Mouse (Mus musculus) limb, embryonic 14.5 days (tissue): ENCODE measurements at regions not wholly inside any gene's neighbourhood (a gene's known extent, or its start where the extent isn't known, plus 50 kb on each side); places are given as distances from the start of the nearest gene placed in this dataset.

Source experiments
- ATAC-seq: fragments of 200-750 bp; cut with Nextera tagmentation; 2 replicates; pipeline ENCODE4 v1.8.0; 2017; ENCODE audit warnings: low read depth, moderate number of reproducible peaks, moderate TSS enrichment; ENCODE audit not compliant: low FRiP score
- DNase-seq: peaks from one replicate; pipeline ENCODE4 v3.0.0-alpha.2; 2015; ENCODE audit warnings: low spot score
- H3K27ac ChIP-seq: fragments of 300-500 bp; sonication (generic); replicated peaks from 2 replicates; pipeline ENCODE4 v1.5.1; 2014; ENCODE audit warnings: low read depth, mild to moderate bottlenecking, low read length, moderate library complexity, mixed read lengths
- H3K27me3 ChIP-seq: fragments of 300-500 bp; sonication (generic); 2 replicates; pipeline ENCODE4 v1.6.1; 2014; ENCODE audit warnings: low read length, mixed read lengths; ENCODE audit not compliant: control insufficient read depth, insufficient read depth
- H3K36me3 ChIP-seq: fragments of 300-500 bp; sonication (generic); 2 replicates; pipeline ENCODE4 v1.6.1; 2014; ENCODE audit warnings: mild to moderate bottlenecking, low read length, moderate library complexity, mixed read lengths; ENCODE audit not compliant: control insufficient read depth, insufficient read depth
- H3K4me1 ChIP-seq: fragments of 300-500 bp; sonication (generic); 2 replicates; pipeline ENCODE4 v1.6.1; 2014; ENCODE audit warnings: antibody characterized with exemption, low read length, mixed read lengths; ENCODE audit not compliant: control insufficient read depth, insufficient read depth
- H3K4me2 ChIP-seq: fragments of 300-500 bp; sonication (generic); replicated peaks from 2 replicates; pipeline ENCODE4 v1.6.1; 2014; ENCODE audit warnings: low read depth, mild to moderate bottlenecking, low read length, moderate library complexity; ENCODE audit not compliant: severe bottlenecking
- H3K4me3 ChIP-seq: fragments of 300-500 bp; sonication (generic); replicated peaks from 2 replicates; pipeline ENCODE4 v1.5.1; 2014; ENCODE audit warnings: low read length
- H3K9ac ChIP-seq: fragments of 300-500 bp; sonication (generic); 2 replicates; pipeline ENCODE4 v1.6.1; 2014; ENCODE audit warnings: mild to moderate bottlenecking, low read depth, low read length, moderate library complexity; ENCODE audit not compliant: severe bottlenecking
- H3K9me3 ChIP-seq: fragments of 300-500 bp; sonication (generic); 2 replicates; pipeline ENCODE4 v1.6.1; 2016; ENCODE audit warnings: low read length; ENCODE audit not compliant: control insufficient read depth
- POLR2A ChIP-seq: fragments of 200-500 bp; IDR thresholded peaks from 2 replicates; pipeline ENCODE4 v1.8.0; 2012; ENCODE audit warnings: inconsistent platforms, mild to moderate bottlenecking, moderate library complexity, borderline replicate concordance; ENCODE audit not compliant: insufficient read depth, insufficient read length; ENCODE audit errors: extremely low read depth
- WGBS: fragments of 180-500 bp; shearing (Covaris S2); extraction: QIAGEN DNeasy Blood & Tissue Kit; methylation state at CpG from one replicate; pipeline ENCODE4 v1.1.7; 2014; 5-methylcytosine and 5-hydroxymethylcytosine counted together

DNA sequence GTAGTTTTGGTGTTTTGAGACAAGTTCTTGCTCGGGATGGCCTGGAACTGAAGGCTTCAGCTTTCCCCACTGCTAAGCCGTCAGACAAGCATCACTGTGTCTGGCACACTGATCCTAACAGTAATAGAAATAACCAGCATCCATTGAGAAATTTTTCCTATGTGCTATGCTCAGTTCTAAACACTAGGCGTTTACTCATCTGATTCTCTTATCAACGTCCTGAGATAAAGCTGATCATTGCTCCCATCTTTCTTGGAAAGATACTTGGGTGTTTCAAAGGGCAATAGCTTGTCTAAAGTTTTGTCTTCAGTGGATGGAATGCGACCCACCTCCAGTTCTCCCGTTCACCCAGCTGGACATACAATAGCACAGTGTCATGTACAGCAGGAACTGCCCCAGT is 316.7 kb upstream of the Satb1 start:
- 86% methylated on average over 6 of the region's 6 CpGs for WGBS
- Histone ChIP-seq H3K4me1 (no peaks in the 10 kb centered on the region), H3K9ac (no peak overlapping the region), H3K4me3 (no peak overlapping the region), H3K9me3 (no peaks in the 10 kb centered on the region), H3K27me3 (no peaks in the 10 kb centered on the region), H3K4me2 (no peak overlapping the region), H3K36me3 (no peaks in the 10 kb centered on the region), H3K27ac (no peak overlapping the region)
- no peak for ATAC-seq
- no peak for TF ChIP-seq POLR2A
- DNase-seq = no peak

GRCm38 (mm10) chr17:52149068-52149467 is 316.0 kb upstream of the Satb1 start:
- TF ChIP-seq POLR2A = no peak
- no peak overlapping the region for H3K27ac ChIP-seq
- H3K9ac ChIP-seq = no peak overlapping the region
- H3K9me3 ChIP-seq = no peaks in the 10 kb centered on the region
- DNase-seq (no peak), ATAC-seq (no peak)
- WGBS = 89% methylated on average over 3 of the region's 3 CpGs
- H3K27me3 ChIP-seq = no peaks in the 10 kb centered on the region
- no peak overlapping the region for H3K4me3 ChIP-seq
- no peaks in the 10 kb centered on the region for H3K36me3 ChIP-seq
- no peak overlapping the region for H3K4me2 ChIP-seq
- no peaks in the 10 kb centered on the region for H3K4me1 ChIP-seq

GRCm38 (mm10) chr17:52103891-52104290 is 270.8 kb upstream of the Satb1 start:
- H3K9me3 ChIP-seq = no peaks in the 10 kb centered on the region
- H3K4me1 ChIP-seq = no peaks in the 10 kb centered on the region
- H3K4me2 ChIP-seq = no peak overlapping the region
- DNase-seq (no peak), ATAC-seq (no peak)
- H3K27me3 ChIP-seq = no peaks in the 10 kb centered on the region
- no peaks in the 10 kb centered on the region for H3K36me3 ChIP-seq
- no peak for TF ChIP-seq POLR2A
- no peak overlapping the region for H3K9ac ChIP-seq
- WGBS = 92% methylated on average over 4 of the region's 4 CpGs
- no peak overlapping the region for H3K4me3 ChIP-seq
- no peak overlapping the region for H3K27ac ChIP-seq

GRCm38 (mm10) chr17:52085834-52086233 is 252.7 kb upstream of the Satb1 start:
- DNase-seq (no peak), ATAC-seq (no peak)
- Histone ChIP-seq H3K36me3 (no peaks in the 10 kb centered on the region), H3K9me3 (no peaks in the 10 kb centered on the region), H3K27me3 (no peaks in the 10 kb centered on the region), H3K4me1 (no peaks in the 10 kb centered on the region), H3K4me2 (no peak overlapping the region), H3K27ac (no peak overlapping the region), H3K9ac (no peak overlapping the region), H3K4me3 (no peak overlapping the region)
- 35% methylated on average over 4 of the region's 4 CpGs for WGBS
- TF ChIP-seq POLR2A = no peak

DNA sequence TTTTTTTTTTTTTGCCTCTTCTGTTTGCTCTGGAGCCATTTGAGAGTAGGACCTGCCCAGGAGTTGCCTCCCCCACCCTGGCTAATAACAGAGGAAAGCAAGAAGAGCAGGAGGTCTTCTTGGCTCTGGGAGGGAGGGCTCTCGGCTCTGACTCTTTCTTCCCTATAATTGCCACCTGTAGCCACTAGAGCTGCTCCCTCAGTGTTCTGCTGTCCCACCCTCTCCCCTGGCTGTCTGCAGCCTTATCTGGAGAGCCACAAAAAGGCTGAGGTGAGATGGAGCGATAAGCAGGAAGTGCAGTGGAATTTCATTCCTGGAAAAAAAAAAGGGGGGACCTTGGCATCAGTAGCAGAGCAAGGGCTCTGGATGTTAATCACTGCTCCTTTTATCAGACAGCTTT is 251.4 kb upstream of the Satb1 start:
- H3K36me3 ChIP-seq = no peaks in the 10 kb centered on the region
- DNase-seq (no peak), ATAC-seq (no peak)
- H3K4me2 ChIP-seq = no peak overlapping the region
- no peak overlapping the region for H3K9ac ChIP-seq
- H3K27me3 ChIP-seq = no peaks in the 10 kb centered on the region
- no peaks in the 10 kb centered on the region for H3K4me1 ChIP-seq
- no peak for TF ChIP-seq POLR2A
- WGBS = 28% methylated on average over 2 of the region's 2 CpGs
- H3K9me3 ChIP-seq = no peaks in the 10 kb centered on the region
- H3K27ac ChIP-seq = no peak overlapping the region
- H3K4me3 ChIP-seq = no peak overlapping the region

DNA sequence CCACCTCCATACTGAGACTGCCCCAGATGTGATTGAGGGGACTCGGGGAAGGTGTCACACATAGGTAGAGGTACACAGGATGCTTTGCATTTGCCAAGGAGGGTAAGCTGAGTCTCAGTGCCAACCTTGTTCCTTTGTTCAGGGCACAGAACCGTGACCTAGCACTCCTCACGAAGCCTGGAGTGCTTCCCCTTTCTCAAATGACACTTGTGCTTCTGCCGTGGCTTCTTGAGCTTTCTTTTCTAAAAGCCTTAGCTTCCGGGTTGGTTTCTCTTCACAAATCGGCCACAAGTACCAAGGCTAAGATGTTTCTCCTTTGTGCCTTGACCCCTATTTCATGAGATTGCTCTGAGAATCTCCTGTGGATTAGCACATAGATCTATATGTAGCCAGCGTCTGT is 246.2 kb upstream of the Satb1 start:
- no peak for TF ChIP-seq POLR2A
- no peak overlapping the region for H3K4me2 ChIP-seq
- no peak for DNase-seq
- H3K27me3 ChIP-seq = no peaks in the 10 kb centered on the region
- WGBS = 79% methylated on average over 7 of the region's 7 CpGs
- no peak overlapping the region for H3K27ac ChIP-seq
- no peak for ATAC-seq
- H3K9ac ChIP-seq = no peak overlapping the region
- H3K4me3 ChIP-seq = no peak overlapping the region
- no peaks in the 10 kb centered on the region for H3K36me3 ChIP-seq
- no peaks in the 10 kb centered on the region for H3K9me3 ChIP-seq
- no peaks in the 10 kb centered on the region for H3K4me1 ChIP-seq
